Mouse (Mus musculus) brain, embryonic 14.5 days (tissue): ENCODE data around the gene Trex1.

Experiments
- CTCF ChIP-seq: fragments of 200-500 bp; IDR thresholded peaks from 2 replicates; pipeline ENCODE4 v1.5.1; 2012; ENCODE audit warnings: inconsistent platforms, mild to moderate bottlenecking, moderate library complexity, borderline replicate concordance; ENCODE audit not compliant: insufficient read depth, insufficient read length; ENCODE audit errors: extremely low read depth
- POLR2A ChIP-seq: fragments of 200-500 bp; IDR thresholded peaks from 2 replicates; pipeline ENCODE4 v1.6.1; 2012; ENCODE audit warnings: mild to moderate bottlenecking, inconsistent platforms, borderline replicate concordance; ENCODE audit not compliant: poor library complexity, insufficient read depth, insufficient read length, severe bottlenecking; ENCODE audit errors: extremely low read depth

GRCm38 (mm10) chr9:109103250-109103649 is 43.7 kb upstream of the Trex1 start:
- TF ChIP-seq CTCF, result no peak
- TF ChIP-seq POLR2A, result no peak
